Comparison of ENCODE assay signal across 21 mouse cellular contexts in the genomic region with DNA sequence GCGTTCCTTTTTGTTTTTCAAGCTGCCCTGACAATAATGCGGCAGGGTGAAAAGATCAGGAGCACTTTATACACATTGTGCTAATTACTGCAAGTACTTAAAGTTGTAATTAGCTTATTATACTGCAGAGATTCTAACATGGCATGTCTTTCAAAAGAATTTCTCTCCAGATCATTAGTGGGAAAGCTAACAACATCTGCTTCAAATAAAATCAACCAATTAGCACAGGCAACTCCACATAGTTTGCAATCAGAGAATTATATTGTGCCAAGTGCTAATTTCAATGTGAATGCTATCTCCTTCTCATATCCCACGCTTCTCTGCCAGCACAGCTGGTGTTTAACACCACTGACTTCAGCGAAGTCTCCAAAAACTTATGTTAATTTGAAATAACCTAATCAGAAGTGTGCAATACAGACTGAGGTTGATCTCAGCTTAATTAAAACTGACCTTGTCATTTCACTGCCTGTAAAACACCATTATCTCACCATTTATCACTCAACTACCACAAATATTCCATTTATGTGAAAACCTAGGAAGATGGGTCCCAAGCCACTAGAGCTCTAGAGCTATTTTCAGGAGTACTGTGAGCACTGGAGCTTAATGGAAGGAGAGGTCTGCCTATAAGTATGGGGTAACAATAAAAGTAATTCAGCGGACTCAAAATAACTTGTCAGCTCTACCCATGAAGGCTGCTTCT.
DNase-seq lines count a peak whose midpoint lies in the region; ATAC-seq and TF ChIP-seq lines count a peak whose summit lies in the region.
"Had no signal": no experiment of that assay in that cellular context is flagged by ENCODE, and none has a peak within 500 bp of the region (broad histone marks: within the 10 kb centered on the region; RNA-seq: fewer than 3 reads in every experiment).

No protein-coding gene starts in this region.

- no peak overlapping the region for H3K27ac ChIP-seq in embryonic facial prominence, embryonic 14.5 days (replicated peaks; ENCODE audit: low read depth, low read length)
- H3K27ac ChIP-seq in embryonic facial prominence, embryonic 10.5 days (replicated peaks) = no peak overlapping the region
- H3K27ac ChIP-seq in forebrain, embryonic 12.5 days = no peak overlapping the region
- H3K27ac ChIP-seq in neural tube, embryonic 15.5 days (replicated peaks) = no peak overlapping the region
- no peak overlapping the region for H3K27ac ChIP-seq in intestine, postnatal 0 days (ENCODE audit: low read depth, low read length)
- H3K27ac ChIP-seq: embryonic facial prominence, embryonic 15.5 days; kidney, embryonic 15.5 days; liver, embryonic 14.5 days; lung, embryonic 15.5 days had no signal

- no peaks in the 10 kb centered on the region for H3K9me3 ChIP-seq in embryonic facial prominence, embryonic 14.5 days (ENCODE audit: control insufficient read depth, low read length)
- H3K9me3 ChIP-seq in embryonic facial prominence, embryonic 10.5 days = no peaks in the 10 kb centered on the region
- H3K9me3 ChIP-seq in forebrain, embryonic 12.5 days = no peaks in the 10 kb centered on the region
- H3K9me3 ChIP-seq in neural tube, embryonic 15.5 days (replicated peaks) = no peaks in the 10 kb centered on the region
- no peaks in the 10 kb centered on the region for H3K9me3 ChIP-seq in intestine, postnatal 0 days (ENCODE audit: control insufficient read depth)
- H3K9me3 ChIP-seq: embryonic facial prominence, embryonic 15.5 days; heart, embryonic 12.5 days; kidney, embryonic 15.5 days; lung, embryonic 15.5 days had no signal

- no peak overlapping the region for H3K4me3 ChIP-seq in embryonic facial prominence, embryonic 14.5 days (ENCODE audit: low read depth, low read length)
- H3K4me3 ChIP-seq in embryonic facial prominence, embryonic 10.5 days = no peak overlapping the region
- no peak overlapping the region for H3K4me3 ChIP-seq in forebrain, embryonic 12.5 days (replicated peaks)
- H3K4me3 ChIP-seq in neural tube, embryonic 15.5 days (replicated peaks) = no peak overlapping the region
- no peak overlapping the region for H3K4me3 ChIP-seq in intestine, postnatal 0 days (ENCODE audit: low read depth, low read length)
- H3K4me3 ChIP-seq: embryonic facial prominence, embryonic 15.5 days; heart, embryonic 12.5 days; kidney, embryonic 15.5 days; lung, embryonic 15.5 days; myocyte had no signal

- ATAC-seq in embryonic facial prominence, embryonic 14.5 days (ENCODE audit: low read depth) = no peak
- ATAC-seq in forebrain, embryonic 12.5 days (ENCODE audit: low FRiP score) = peak; percentile 94
- ATAC-seq in neural tube, embryonic 15.5 days (ENCODE audit: low FRiP score) = peak; percentile 76
- no peak for ATAC-seq in intestine, postnatal 0 days
- ATAC-seq: Patski had no signal

- no peak for TF ChIP-seq CTCF in intestine, postnatal 0 days (IDR thresholded peaks at IDR 0.05; ENCODE audit: low read depth)

- H3K4me1 ChIP-seq in embryonic facial prominence, embryonic 14.5 days (ENCODE audit: control insufficient read depth, insufficient read depth, low read length) = no peaks in the 10 kb centered on the region
- no peaks in the 10 kb centered on the region for H3K4me1 ChIP-seq in embryonic facial prominence, embryonic 10.5 days
- H3K4me1 ChIP-seq in forebrain, embryonic 12.5 days = no peaks in the 10 kb centered on the region
- no peaks in the 10 kb centered on the region for H3K4me1 ChIP-seq in neural tube, embryonic 15.5 days
- H3K4me1 ChIP-seq in intestine, postnatal 0 days (replicated peaks; ENCODE audit: control insufficient read depth, insufficient read depth, low read length) = no peaks in the 10 kb centered on the region
- H3K4me1 ChIP-seq: embryonic facial prominence, embryonic 15.5 days; heart, embryonic 12.5 days; kidney, embryonic 15.5 days; lung, embryonic 15.5 days had no signal

- H3K9ac ChIP-seq in embryonic facial prominence, embryonic 14.5 days (ENCODE audit: low read depth, low read length) = no peak overlapping the region
- H3K9ac ChIP-seq in forebrain, embryonic 12.5 days = no peak overlapping the region
- H3K9ac ChIP-seq in neural tube, embryonic 15.5 days (replicated peaks) = no peak overlapping the region
- no peak overlapping the region for H3K9ac ChIP-seq in intestine, postnatal 0 days (ENCODE audit: low read depth, low read length)
- H3K9ac ChIP-seq: embryonic facial prominence, embryonic 15.5 days; heart, embryonic 12.5 days; kidney, embryonic 15.5 days; liver, embryonic 14.5 days; lung, embryonic 15.5 days had no signal

- no peaks in the 10 kb centered on the region for H3K36me3 ChIP-seq in embryonic facial prominence, embryonic 14.5 days (ENCODE audit: control insufficient read depth, insufficient read depth, low read length)
- no peaks in the 10 kb centered on the region for H3K36me3 ChIP-seq in embryonic facial prominence, embryonic 10.5 days (replicated peaks)
- no peaks in the 10 kb centered on the region for H3K36me3 ChIP-seq in forebrain, embryonic 12.5 days (replicated peaks)
- H3K36me3 ChIP-seq in neural tube, embryonic 15.5 days = no peaks in the 10 kb centered on the region
- no peaks in the 10 kb centered on the region for H3K36me3 ChIP-seq in intestine, postnatal 0 days (ENCODE audit: control insufficient read depth, insufficient read depth)
- H3K36me3 ChIP-seq: embryonic facial prominence, embryonic 15.5 days; heart, embryonic 12.5 days; kidney, embryonic 15.5 days; lung, embryonic 15.5 days had no signal

- WGBS in embryonic facial prominence, embryonic 14.5 days = 60% methylated on average over 5 of the region's 5 CpGs
- WGBS in embryonic facial prominence, embryonic 10.5 days = 63% methylated on average over 5 of the region's 5 CpGs
- 36% methylated on average over 5 of the region's 5 CpGs for WGBS in forebrain, embryonic 12.5 days
- 55% methylated on average over 5 of the region's 5 CpGs for WGBS in neural tube, embryonic 15.5 days
- 77% methylated on average over 5 of the region's 5 CpGs for WGBS in intestine, postnatal 0 days

- intact Hi-C loops in left cerebral cortex, postnatal 25 days (cut with DNase I) = no loop called here

- H3K27me3 ChIP-seq in embryonic facial prominence, embryonic 14.5 days (replicated peaks; ENCODE audit: control insufficient read depth, insufficient read depth, low read length) = no peaks in the 10 kb centered on the region
- no peaks in the 10 kb centered on the region for H3K27me3 ChIP-seq in embryonic facial prominence, embryonic 10.5 days (replicated peaks; ENCODE audit: low read depth, poor library complexity, severe bottlenecking)
- no peaks in the 10 kb centered on the region for H3K27me3 ChIP-seq in forebrain, embryonic 12.5 days
- no peaks in the 10 kb centered on the region for H3K27me3 ChIP-seq in neural tube, embryonic 15.5 days (replicated peaks)
- no peaks in the 10 kb centered on the region for H3K27me3 ChIP-seq in intestine, postnatal 0 days (replicated peaks; ENCODE audit: control insufficient read depth, insufficient read depth, low read length)
- H3K27me3 ChIP-seq: embryonic facial prominence, embryonic 15.5 days; heart, embryonic 12.5 days; kidney, embryonic 15.5 days; lung, embryonic 15.5 days had no signal

- DNase-seq in embryonic facial prominence, embryonic 14.5 days (ENCODE audit: low spot score) = peak; percentile 3
- DNase-seq in embryonic facial prominence, embryonic 10.5 days (ENCODE audit: low spot score) = no peak
- DNase-seq in left cerebral cortex, postnatal 25 days (ENCODE audit: low spot score in 2 of 2) = peak; percentile 1 to 3
- DNase-seq in left cerebral cortex, adult 18-20 months (ENCODE audit: low spot score in 2 of 2) = no peak
- DNase-seq in kidney, adult 11 months = no peak
- DNase-seq: adrenal gland, adult 8-10 months; cerebellum, adult 11 months; cerebellum, postnatal 14 days; heart, postnatal 14 days; thymus, postnatal 4 days had no signal

- H3K4me2 ChIP-seq in embryonic facial prominence, embryonic 14.5 days (ENCODE audit: low read depth, low read length) = no peak overlapping the region
- H3K4me2 ChIP-seq in forebrain, embryonic 12.5 days = no peak overlapping the region
- no peak overlapping the region for H3K4me2 ChIP-seq in neural tube, embryonic 15.5 days
- H3K4me2 ChIP-seq in intestine, postnatal 0 days (replicated peaks; ENCODE audit: low read depth) = no peak overlapping the region
- H3K4me2 ChIP-seq: embryonic facial prominence, embryonic 15.5 days; heart, embryonic 12.5 days; kidney, embryonic 15.5 days; lung, embryonic 15.5 days; midbrain, embryonic 11.5 days had no signal

Comparison
In these comparisons a context has a peak if more than half of its experiments do, and no peak if none do; other contexts are left out.
1. DNase-seq: peak in embryonic facial prominence, embryonic 14.5 days (single experiment) and left cerebral cortex, postnatal 25 days (2 of 2); none in embryonic facial prominence, embryonic 10.5 days (single experiment), left cerebral cortex, adult 18-20 months (0 of 2) and kidney, adult 11 months (single experiment).
2. ATAC-seq: peak in forebrain, embryonic 12.5 days (single experiment) and neural tube, embryonic 15.5 days (single experiment); none in embryonic facial prominence, embryonic 14.5 days (single experiment) and intestine, postnatal 0 days (single experiment).